Comparison of ENCODE assay signal across 8 mouse cellular contexts in genomic region chr7:126922624-126923060, GRCm38 (mm10). TPM values are rescaled to one million over a fixed set of nuclear protein-coding genes. Genes with fewer than 3 reads are reported as not detected.
DNase-seq lines count a peak whose midpoint lies in the region; ATAC-seq and TF ChIP-seq lines count a peak whose summit lies in the region.

TSS of gene Tmem219 (minus strand) at chr7:126922917.

- no peak within 1 kb of the TSS for H3K4me3 ChIP-seq in intestine, embryonic 15.5 days (replicated peaks)
- no peak within 1 kb of the TSS for H3K4me3 ChIP-seq in limb, embryonic 13.5 days
- H3K4me3 ChIP-seq in midbrain, embryonic 14.5 days (replicated peaks; ENCODE audit: low read depth, low read length) = peak within 1 kb of the TSS; percentile 7; the same call in 1 of the 2 replicates

- no peaks in the 10 kb centered on the region for H3K36me3 ChIP-seq in intestine, embryonic 15.5 days
- no peaks in the 10 kb centered on the region for H3K36me3 ChIP-seq in limb, embryonic 13.5 days
- H3K36me3 ChIP-seq in midbrain, embryonic 14.5 days (ENCODE audit: control insufficient read depth, insufficient read depth, low read length) = no peaks in the 10 kb centered on the region

- 0 out of 2 replicates have a peak within 1 kb of the TSS, but pooled peaks have one; percentile 5 for H3K9ac ChIP-seq in intestine, embryonic 15.5 days
- no peak within 1 kb of the TSS for H3K9ac ChIP-seq in limb, embryonic 13.5 days
- H3K9ac ChIP-seq in midbrain, embryonic 14.5 days (replicated peaks; ENCODE audit: low read length) = no peak within 1 kb of the TSS; the same call in 1 of the 2 replicates

- H3K4me2 ChIP-seq in intestine, embryonic 15.5 days (replicated peaks) = peak within 1 kb of the TSS; percentile 28
- H3K4me2 ChIP-seq in limb, embryonic 13.5 days (replicated peaks) = no peak within 1 kb of the TSS
- H3K4me2 ChIP-seq in midbrain, embryonic 14.5 days (ENCODE audit: low read length) = peak within 1 kb of the TSS; percentile 35

- TF ChIP-seq CTCF in brain, embryonic 14.5 days (IDR thresholded peaks at IDR 0.05; ENCODE audit: borderline replicate concordance, extremely low read depth, insufficient read depth, insufficient read length) = no peak

- H3K27ac ChIP-seq in intestine, embryonic 15.5 days = peak within 1 kb of the TSS; percentile 48
- H3K27ac ChIP-seq in limb, embryonic 13.5 days = no peak within 1 kb of the TSS; the same call in 1 of the 2 replicates
- H3K27ac ChIP-seq in midbrain, embryonic 14.5 days (replicated peaks; ENCODE audit: low read depth, low read length) = peak within 1 kb of the TSS; percentile 75

- 36% methylated on average over 5 of the region's 5 CpGs for WGBS in intestine, embryonic 15.5 days
- WGBS in limb, embryonic 13.5 days = 54% methylated on average over 5 of the region's 5 CpGs
- 9% methylated on average over 5 of the region's 5 CpGs for WGBS in midbrain, embryonic 14.5 days

- DNase-seq in cerebellum, postnatal 10 days = peak; percentile 28 to 47
- no peak for DNase-seq in cerebellum, adult 9-10 months
- DNase-seq in brain, embryonic 14.5 days (ENCODE audit: low read depth) = peak; percentile 88
- DNase-seq in gonadal fat pad, adult 2 months (ENCODE audit: low read depth) = no peak
- DNase-seq in midbrain, embryonic 14.5 days = peak; percentile 81
- no peak for DNase-seq in spleen, postnatal 4 days (ENCODE audit: low spot score in 2 of 2)

- peak; percentile 93 for ATAC-seq in intestine, embryonic 15.5 days
- ATAC-seq in limb, embryonic 13.5 days (ENCODE audit: low FRiP score, low read depth) = peak; percentile 78; the same call in 1 of the 2 replicates
- peak; percentile 66; the same call in 1 of the 2 replicates for ATAC-seq in midbrain, embryonic 14.5 days (ENCODE audit: low FRiP score, low TSS enrichment)

- H3K9me3 ChIP-seq in intestine, embryonic 15.5 days = no peaks in the 10 kb centered on the region
- no peaks in the 10 kb centered on the region for H3K9me3 ChIP-seq in limb, embryonic 13.5 days
- no peaks in the 10 kb centered on the region for H3K9me3 ChIP-seq in midbrain, embryonic 14.5 days (ENCODE audit: control insufficient read depth, low read length)

- no peak for TF ChIP-seq POLR2A in brain, embryonic 14.5 days (IDR thresholded peaks at IDR 0.05; ENCODE audit: borderline replicate concordance, extremely low read depth, insufficient read depth, insufficient read length, poor library complexity, severe bottlenecking)

- H3K4me1 ChIP-seq in intestine, embryonic 15.5 days (replicated peaks) = peaks cover 9% of the 10 kb centered on the region
- H3K4me1 ChIP-seq in limb, embryonic 13.5 days = peaks cover 5% of the 10 kb centered on the region; the same call in 1 of the 2 replicates
- H3K4me1 ChIP-seq in midbrain, embryonic 14.5 days (ENCODE audit: control insufficient read depth, insufficient read depth, low read length) = peaks cover 10% of the 10 kb centered on the region; the same call in 1 of the 2 replicates

- no peaks in the 10 kb centered on the region for H3K27me3 ChIP-seq in intestine, embryonic 15.5 days (replicated peaks)
- no peaks in the 10 kb centered on the region for H3K27me3 ChIP-seq in limb, embryonic 13.5 days
- H3K27me3 ChIP-seq in midbrain, embryonic 14.5 days (ENCODE audit: control insufficient read depth, insufficient read depth, low read length) = no peaks in the 10 kb centered on the region

RNA-seq across cellular contexts. Expression of gene Tmem219, which starts in this region (rescaled TPM):
- 28.3 and 36.8 TPM in 2 replicates for polyA plus RNA-seq in brain, embryonic 14.5 days (2012; rRNA removed)
- polyA plus RNA-seq in gonadal fat pad, adult 2 months (2012; rRNA removed) = 88.1 and 102 TPM in 2 replicates
- polyA plus RNA-seq in intestine, embryonic 15.5 days (2015; fragmentation: Nextera tagmentation; extraction: Ambion mirVana) = 27.8 and 33.3 TPM in 2 replicates
- polyA plus RNA-seq in limb, embryonic 13.5 days (2015; fragmentation: Nextera tagmentation; extraction: Ambion mirVana) = 24.5 and 27.0 TPM in 2 replicates
- polyA plus RNA-seq in midbrain, embryonic 14.5 days (2014; fragmentation: Nextera tagmentation; extraction: Ambion mirVana) = 29.2 and 34.9 TPM in 2 replicates

Comparison
In these comparisons a context has a peak if more than half of its experiments do, and no peak if none do; other contexts are left out.
1. DNase-seq: peak in cerebellum, postnatal 10 days (2 of 2), brain, embryonic 14.5 days (single experiment) and midbrain, embryonic 14.5 days (single experiment); none in cerebellum, adult 9-10 months (single experiment), gonadal fat pad, adult 2 months (single experiment) and spleen, postnatal 4 days (0 of 2).
2. Peak in every context shown above with its lines, with median percentiles within 50 percentile points of each other: ATAC-seq.